Mouse (Mus musculus): ENCODE results near the gene 4931406P16Rik.

- no peak for TF ChIP-seq CTCF (IDR thresholded peaks at IDR 0.05; ENCODE audit: insufficient read depth, low read depth, low read length)
- TF ChIP-seq POLR2A (IDR thresholded peaks at IDR 0.05; ENCODE audit: insufficient read depth, low read depth, low read length), result no peak
Measured at GRCm38 (mm10) chr7:34321119-34321518, 7.8 kb upstream of the 4931406P16Rik start.
